In the genomic region with DNA sequence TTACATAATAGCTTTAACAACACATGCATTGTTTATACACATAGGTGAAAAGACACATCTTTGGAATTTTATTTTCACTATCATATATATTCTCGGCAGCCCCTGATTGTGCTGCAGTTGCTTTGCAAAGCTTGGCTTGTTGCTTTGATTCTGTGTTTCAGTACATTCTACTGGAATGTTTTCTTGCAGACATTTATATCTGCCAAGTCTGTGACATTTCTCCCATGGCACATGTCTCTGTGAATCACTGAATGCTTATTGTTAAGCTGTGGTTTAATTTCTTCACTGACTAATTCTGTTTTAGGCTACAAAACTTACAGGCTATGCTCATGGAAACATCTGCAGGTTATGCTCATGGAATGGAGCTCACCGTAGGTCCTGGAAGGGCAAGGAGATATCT, we compare ENCODE assay signal across 30 mouse cellular contexts. TPM values are rescaled to one million over a fixed set of nuclear protein-coding genes. Genes with fewer than 3 reads are reported as not detected.
DNase-seq lines count a peak whose midpoint lies in the region; ATAC-seq and TF ChIP-seq lines count a peak whose summit lies in the region.
"Had no signal": no experiment of that assay in that cellular context is flagged by ENCODE, and none has a peak within 500 bp of the region (broad histone marks: within the 10 kb centered on the region; RNA-seq: fewer than 3 reads in every experiment).

No protein-coding gene starts in this region.

- H3K9ac ChIP-seq in forebrain, postnatal 0 days, result no peak overlapping the region
- H3K9ac ChIP-seq in forebrain, embryonic 11.5 days (ENCODE audit: low read length), result no peak overlapping the region
- no peak overlapping the region for H3K9ac ChIP-seq in hindbrain, embryonic 11.5 days (ENCODE audit: low read depth, low read length)
- H3K9ac ChIP-seq: embryonic facial prominence, embryonic 12.5 days; forebrain, embryonic 12.5 days had no signal

- DNase-seq in forebrain, postnatal 0 days, result peak; percentile 20
- DNase-seq in forebrain, embryonic 11.5 days (ENCODE audit: low spot score), result no peak
- peak; percentile 21 to 40 for DNase-seq in layer of hippocampus, adult 2 months (ENCODE audit: low spot score in 2 of 2)
- no peak for DNase-seq in layer of hippocampus, adult 8-10 months (ENCODE audit: low spot score in 2 of 2)
- DNase-seq in right cerebral cortex, adult 18-20 months, result peak; percentile 16
- DNase-seq in right cerebral cortex, postnatal 36 days (ENCODE audit: low spot score in 2 of 2), result no peak
- DNase-seq in brain, adult 2 months (ENCODE audit: low read depth, low spot score), result peak; percentile 62
- DNase-seq in hindbrain, embryonic 11.5 days (ENCODE audit: low spot score), result no peak
- DNase-seq: adrenal gland, adult 8-10 months; adrenal gland, postnatal 14 days; adrenal gland, postnatal 36 days; B cell, adult 2 months; cerebellum, adult 11-12 months; cerebellum, adult 2 months; cerebellum, adult 9-10 months; cerebellum, postnatal 10 days; cerebellum, postnatal 25 days had no signal

- WGBS in forebrain, postnatal 0 days, result 72% methylated on average over 2 of the region's 2 CpGs
- 92% methylated on average over 2 of the region's 2 CpGs for WGBS in forebrain, embryonic 11.5 days
- 92% methylated on average over 2 of the region's 2 CpGs for WGBS in hindbrain, embryonic 11.5 days

- H3K36me3 ChIP-seq in forebrain, postnatal 0 days (ENCODE audit: insufficient read depth), result no peaks in the 10 kb centered on the region
- H3K36me3 ChIP-seq in forebrain, embryonic 11.5 days (ENCODE audit: control insufficient read depth, insufficient read depth, low read length), result no peaks in the 10 kb centered on the region
- H3K36me3 ChIP-seq in hindbrain, embryonic 11.5 days (ENCODE audit: control insufficient read depth, insufficient read depth, low read length), result no peaks in the 10 kb centered on the region
- H3K36me3 ChIP-seq: embryonic facial prominence, embryonic 10.5 days; embryonic facial prominence, embryonic 12.5 days; forebrain, embryonic 12.5 days; G1E had no signal

- no peak overlapping the region for H3K4me3 ChIP-seq in forebrain, postnatal 0 days (ENCODE audit: low read depth, low read length)
- H3K4me3 ChIP-seq in forebrain, embryonic 11.5 days (ENCODE audit: low read depth, low read length), result no peak overlapping the region
- H3K4me3 ChIP-seq in layer of hippocampus, adult 2 months, result no peak overlapping the region
- H3K4me3 ChIP-seq in hindbrain, embryonic 11.5 days (ENCODE audit: low read depth, low read length), result no peak overlapping the region
- H3K4me3 ChIP-seq: embryonic facial prominence, embryonic 10.5 days; embryonic facial prominence, embryonic 12.5 days; forebrain, embryonic 12.5 days had no signal

- H3K4me1 ChIP-seq in forebrain, postnatal 0 days (ENCODE audit: insufficient read depth), result 0 out of 2 replicates have a peak, but pooled peaks cover 3% of the 10 kb centered on the region
- H3K4me1 ChIP-seq in forebrain, embryonic 11.5 days (replicated peaks; ENCODE audit: control insufficient read depth, insufficient read depth, low read length), result no peaks in the 10 kb centered on the region
- no peaks in the 10 kb centered on the region for H3K4me1 ChIP-seq in hindbrain, embryonic 11.5 days (replicated peaks; ENCODE audit: control insufficient read depth, insufficient read depth, low read length)
- H3K4me1 ChIP-seq: embryonic facial prominence, embryonic 12.5 days; forebrain, embryonic 12.5 days had no signal

- no peak overlapping the region for H3K4me2 ChIP-seq in forebrain, postnatal 0 days (ENCODE audit: low read depth)
- no peak overlapping the region for H3K4me2 ChIP-seq in forebrain, embryonic 11.5 days (ENCODE audit: low read depth, low read length, severe bottlenecking)
- no peak overlapping the region for H3K4me2 ChIP-seq in hindbrain, embryonic 11.5 days (replicated peaks; ENCODE audit: low read depth, low read length)
- H3K4me2 ChIP-seq: embryonic facial prominence, embryonic 12.5 days; forebrain, embryonic 12.5 days had no signal

- ATAC-seq in forebrain, postnatal 0 days, result peak; percentile 45
- no peak for ATAC-seq in forebrain, embryonic 11.5 days (replicated peaks; ENCODE audit: low FRiP score)
- no peak for ATAC-seq in hindbrain, embryonic 11.5 days (ENCODE audit: low FRiP score)
- ATAC-seq: activated CD4-positive, CD25-positive, alpha-beta regulatory T cell, adult 4 months; CD4-positive, CD25-positive, alpha-beta regulatory T cell, adult 4 months; forebrain, embryonic 14.5 days; forebrain, embryonic 16.5 days; Patski had no signal

- H3K27me3 ChIP-seq in forebrain, postnatal 0 days (ENCODE audit: insufficient read depth, low read length), result no peaks in the 10 kb centered on the region
- H3K27me3 ChIP-seq in forebrain, embryonic 11.5 days (ENCODE audit: control insufficient read depth, insufficient read depth, low read length), result no peaks in the 10 kb centered on the region
- H3K27me3 ChIP-seq in hindbrain, embryonic 11.5 days (ENCODE audit: control insufficient read depth, insufficient read depth, low read length), result no peaks in the 10 kb centered on the region
- H3K27me3 ChIP-seq: CH12.LX; embryonic facial prominence, embryonic 12.5 days; forebrain, embryonic 12.5 days; Patski had no signal

- no peak for TF ChIP-seq CTCF in forebrain, postnatal 0 days (IDR thresholded peaks at IDR 0.05; ENCODE audit: low read depth)
- TF ChIP-seq CTCF in layer of hippocampus, adult 2 months (conservative IDR thresholded peaks at IDR 0.05), result no peak

- no peaks in the 10 kb centered on the region for H3K9me3 ChIP-seq in forebrain, postnatal 0 days (ENCODE audit: low read length)
- no peaks in the 10 kb centered on the region for H3K9me3 ChIP-seq in forebrain, embryonic 11.5 days (ENCODE audit: control insufficient read depth, low read length)
- no peaks in the 10 kb centered on the region for H3K9me3 ChIP-seq in hindbrain, embryonic 11.5 days (ENCODE audit: control insufficient read depth, low read length)
- H3K9me3 ChIP-seq: embryonic facial prominence, embryonic 10.5 days; embryonic facial prominence, embryonic 12.5 days; forebrain, embryonic 12.5 days; G1E had no signal

- no peak overlapping the region for H3K27ac ChIP-seq in forebrain, postnatal 0 days (ENCODE audit: low read depth, low read length)
- H3K27ac ChIP-seq in forebrain, embryonic 11.5 days (ENCODE audit: low read depth, low read length), result no peak overlapping the region
- H3K27ac ChIP-seq in layer of hippocampus, adult 2 months, result peak overlapping the region; percentile 66
- no peak overlapping the region for H3K27ac ChIP-seq in hindbrain, embryonic 11.5 days (ENCODE audit: low read depth, low read length)
- H3K27ac ChIP-seq: embryonic facial prominence, embryonic 10.5 days; embryonic facial prominence, embryonic 12.5 days; forebrain, embryonic 12.5 days had no signal

RNA-seq across cellular contexts. Expression of a gene that starts 30.9 kb away (rescaled TPM):
- total RNA-seq in forebrain, postnatal 0 days (2014; rRNA removed), result 0.23 and 1.1 TPM in 2 replicates
- polyA plus RNA-seq in forebrain, postnatal 0 days (2015; fragmentation: Nextera tagmentation; extraction: Ambion mirVana), result not detected in 2 replicates
- not detected in 2 replicates for polyA plus RNA-seq in forebrain, embryonic 11.5 days (2014; fragmentation: Nextera tagmentation; extraction: Ambion mirVana)
- not detected for total RNA-seq in layer of hippocampus, adult 2 months (2021)
- not detected for total RNA-seq in layer of hippocampus, adult 8-10 months (2022)
- not detected in 2 replicates for polyA plus RNA-seq in hindbrain, embryonic 11.5 days (2014; fragmentation: Nextera tagmentation; extraction: Ambion mirVana)
- total RNA-seq: adrenal gland, adult 18-20 months; CH12.LX; G1E had no signal
- polyA plus RNA-seq: activated CD4-positive, CD25-positive, alpha-beta regulatory T cell, adult 4 months; CD4-positive, CD25-positive, alpha-beta regulatory T cell, adult 4 months; cerebellum, adult 2 months; cortical plate, adult 2 months; embryonic facial prominence, embryonic 10.5 days; embryonic facial prominence, embryonic 12.5 days; embryonic facial prominence, embryonic 14.5 days; forebrain, embryonic 12.5 days; forebrain, embryonic 14.5 days; forebrain, embryonic 16.5 days; G1E; Patski had no signal

Comparison
In these comparisons a context has a peak if more than half of its experiments do, and no peak if none do; other contexts are left out.
1. DNase-seq: peak in forebrain, postnatal 0 days (single experiment), layer of hippocampus, adult 2 months (2 of 2), right cerebral cortex, adult 18-20 months (single experiment) and brain, adult 2 months (single experiment); none in forebrain, embryonic 11.5 days (single experiment), layer of hippocampus, adult 8-10 months (0 of 2), right cerebral cortex, postnatal 36 days (0 of 2) and hindbrain, embryonic 11.5 days (single experiment).